Mouse (Mus musculus) heart, adult 11 months (tissue): Measurements from ENCODE around the gene Tmed1.
"Not testable (repeated sequence)": the region's sequence is repeated elsewhere in the genome, so short reads cannot be mapped to it uniquely, and the experiment has no call there.

ENCODE experiments used
- DNase-seq: peaks from one replicate; pipeline ENCODE4 v3.0.0; 2022

The Tmed1 gene

GRCm38 (mm10) chr9:21509772-21510688 is at the start of gene Tmed1:
Tmed1 (minus strand) TSS chr9:21510252.
- peak; percentile 100 for DNase-seq

GRCm38 (mm10) chr9:21559151-21559550 is 49.1 kb upstream of the Tmed1 start:
- DNase-seq: no peak

- DNase-seq: no peak
Observed at GRCm38 (mm10) chr9:21558366-21558765, 48.3 kb upstream of the Tmed1 start.

- no peak for DNase-seq
Observed at GRCm38 (mm10) chr9:21557556-21557955, 47.5 kb upstream of the Tmed1 start.

GRCm38 (mm10) chr9:21556996-21557395 is 46.9 kb upstream of the Tmed1 start:
- DNase-seq: no peak

- DNase-seq: no peak
Observed at GRCm38 (mm10) chr9:21555198-21555742, 45.2 kb upstream of the Tmed1 start.

GRCm38 (mm10) chr9:21553607-21554273 is 43.7 kb upstream of the Tmed1 start:
- DNase-seq: no peak

GRCm38 (mm10) chr9:21551049-21551448 is 41.0 kb upstream of the Tmed1 start:
- DNase-seq: no peak

- peak; percentile 97 for DNase-seq
Observed at GRCm38 (mm10) chr9:21547075-21547941, 37.3 kb upstream of the Tmed1 start.

GRCm38 (mm10) chr9:21546789-21547074 is 36.7 kb upstream of the Tmed1 start, which contains the start of gene Carm1:
Carm1 (plus strand) TSS chr9:21546894.
- no peak for DNase-seq

GRCm38 (mm10) chr9:21545916-21546788 is 36.1 kb upstream of the Tmed1 start:
- DNase-seq: peak; percentile 100

GRCm38 (mm10) chr9:21545351-21545915 is 35.4 kb upstream of the Tmed1 start:
- peak; percentile 93 for DNase-seq

- not testable (repeated sequence) for DNase-seq
Observed at GRCm38 (mm10) chr9:21542001-21542400, 31.9 kb upstream of the Tmed1 start.

- DNase-seq: no peak
Observed at GRCm38 (mm10) chr9:21539981-21540753, 30.1 kb upstream of the Tmed1 start.

- no peak for DNase-seq
Observed at GRCm38 (mm10) chr9:21537009-21537408, 27.0 kb upstream of the Tmed1 start.

- DNase-seq: no peak
Observed at GRCm38 (mm10) chr9:21536501-21536900, 26.4 kb upstream of the Tmed1 start.

GRCm38 (mm10) chr9:21527917-21528324 is 17.9 kb upstream of the Tmed1 start:
- DNase-seq: no peak

GRCm38 (mm10) chr9:21527100-21527801 is 17.2 kb upstream of the Tmed1 start:
- DNase-seq: no peak

- DNase-seq: no peak
Observed at GRCm38 (mm10) chr9:21526634-21526944, 16.5 kb upstream of the Tmed1 start.
